28 mouse cellular contexts compared by ENCODE assay signal in the genomic region with DNA sequence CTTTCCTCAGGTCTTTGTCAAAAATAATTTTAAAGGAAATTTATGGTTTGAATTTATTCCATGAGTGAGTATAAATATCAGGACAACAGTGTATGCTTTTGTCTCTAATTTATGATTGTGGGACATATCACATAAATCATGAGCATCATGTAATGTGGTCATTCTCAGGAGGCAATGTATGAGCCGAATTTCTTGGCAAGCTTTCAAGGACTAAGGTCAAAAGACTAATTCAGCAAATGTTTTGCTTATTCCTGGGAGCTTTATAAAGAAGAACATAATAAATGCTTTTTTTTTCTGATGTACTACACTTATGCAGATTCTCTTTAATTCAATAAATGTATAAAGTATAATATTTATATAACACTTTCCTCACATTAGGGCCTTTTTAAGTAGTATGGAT. TPM values are rescaled to one million over a fixed set of nuclear protein-coding genes. Genes with fewer than 3 reads are reported as not detected.
DNase-seq lines count a peak whose midpoint lies in the region; ATAC-seq and TF ChIP-seq lines count a peak whose summit lies in the region.
"Had no signal": no experiment of that assay in that cellular context is flagged by ENCODE, and none has a peak within 500 bp of the region (broad histone marks: within the 10 kb centered on the region; RNA-seq: fewer than 3 reads in every experiment).

Gene Gm13723 (minus strand): TSS at position 101 of the 400 bp plus-strand sequence.

- DNase-seq in hindbrain, postnatal 0 days (ENCODE audit: low spot score) = peak; percentile 12
- DNase-seq in kidney, postnatal 0 days (ENCODE audit: low spot score) = peak; percentile 1
- DNase-seq in kidney, adult 8-10 months = no peak
- DNase-seq in lung, embryonic 14.5 days = peak; percentile 1
- no peak for DNase-seq in lung, postnatal 10 days
- DNase-seq in mesoderm, embryonic 11.5 days (ENCODE audit: low read depth, low spot score) = peak; percentile 7
- no peak for DNase-seq in midbrain, embryonic 11.5 days (ENCODE audit: low spot score, missing footprints)
- DNase-seq: adrenal gland, adult 2 months; adrenal gland, adult 8-10 months; adrenal gland, postnatal 10 days; adrenal gland, postnatal 14 days; adrenal gland, postnatal 25 days; B cell, adult 2 months; cerebellum, adult 11 months; cerebellum, adult 11-12 months had no signal

- H3K4me3 ChIP-seq in hindbrain, postnatal 0 days (ENCODE audit: low read length) = no peak within 1 kb of the TSS
- H3K4me3 ChIP-seq in hindbrain, embryonic 13.5 days = no peak within 1 kb of the TSS
- H3K4me3 ChIP-seq in kidney, postnatal 0 days (replicated peaks; ENCODE audit: low read depth, low read length) = no peak within 1 kb of the TSS
- no peak within 1 kb of the TSS for H3K4me3 ChIP-seq in lung, embryonic 14.5 days (ENCODE audit: low read depth, low read length)
- H3K4me3 ChIP-seq in midbrain, embryonic 11.5 days (ENCODE audit: low read depth, low read length) = no peak within 1 kb of the TSS

- no peak for ATAC-seq in hindbrain, postnatal 0 days
- ATAC-seq in hindbrain, embryonic 13.5 days (ENCODE audit: low FRiP score) = no peak
- ATAC-seq in kidney, postnatal 0 days (replicated peaks; ENCODE audit: low FRiP score, low read depth) = no peak
- no peak for ATAC-seq in lung, embryonic 14.5 days (ENCODE audit: insufficient read depth)
- no peak for ATAC-seq in midbrain, embryonic 11.5 days (ENCODE audit: low FRiP score)
- ATAC-seq: activated CD4-positive, CD25-positive, alpha-beta regulatory T cell, adult 4 months; CD4-positive, CD25-positive, alpha-beta regulatory T cell, adult 4 months; Patski had no signal

- H3K4me1 ChIP-seq in hindbrain, postnatal 0 days (ENCODE audit: insufficient read depth, low read length) = no peaks in the 10 kb centered on the region
- H3K4me1 ChIP-seq in hindbrain, embryonic 13.5 days (replicated peaks) = no peaks in the 10 kb centered on the region
- no peaks in the 10 kb centered on the region for H3K4me1 ChIP-seq in kidney, postnatal 0 days (replicated peaks; ENCODE audit: insufficient read depth, low read length)
- H3K4me1 ChIP-seq in lung, embryonic 14.5 days (ENCODE audit: insufficient read depth) = no peaks in the 10 kb centered on the region
- H3K4me1 ChIP-seq in midbrain, embryonic 11.5 days (ENCODE audit: control insufficient read depth, insufficient read depth, low read length) = no peaks in the 10 kb centered on the region

- no peaks in the 10 kb centered on the region for H3K27me3 ChIP-seq in hindbrain, postnatal 0 days (ENCODE audit: insufficient read depth, low read length)
- H3K27me3 ChIP-seq in hindbrain, embryonic 13.5 days = no peaks in the 10 kb centered on the region
- H3K27me3 ChIP-seq in kidney, postnatal 0 days (ENCODE audit: insufficient read depth, low read length) = no peaks in the 10 kb centered on the region
- no peaks in the 10 kb centered on the region for H3K27me3 ChIP-seq in lung, embryonic 14.5 days (ENCODE audit: insufficient read depth, low read length)
- H3K27me3 ChIP-seq in midbrain, embryonic 11.5 days (ENCODE audit: control insufficient read depth, insufficient read depth, low read length) = no peaks in the 10 kb centered on the region
- H3K27me3 ChIP-seq: CH12.LX, Patski had no signal

- no peak within 1 kb of the TSS for H3K4me2 ChIP-seq in hindbrain, postnatal 0 days (ENCODE audit: low read depth, low read length)
- H3K4me2 ChIP-seq in hindbrain, embryonic 13.5 days = no peak within 1 kb of the TSS
- H3K4me2 ChIP-seq in kidney, postnatal 0 days (ENCODE audit: low read length) = no peak within 1 kb of the TSS
- no peak within 1 kb of the TSS for H3K4me2 ChIP-seq in lung, embryonic 14.5 days
- H3K4me2 ChIP-seq in midbrain, embryonic 11.5 days = no peak within 1 kb of the TSS

- 45% methylated on average over 1 of the region's 1 CpGs for WGBS in hindbrain, postnatal 0 days
- 53% methylated on average over 1 of the region's 1 CpGs for WGBS in hindbrain, embryonic 13.5 days
- WGBS in kidney, postnatal 0 days = 26% methylated on average over 1 of the region's 1 CpGs
- 32% methylated on average over 1 of the region's 1 CpGs for WGBS in lung, embryonic 14.5 days
- WGBS in midbrain, embryonic 11.5 days = 76% methylated on average over 1 of the region's 1 CpGs

- H3K9ac ChIP-seq in hindbrain, postnatal 0 days (replicated peaks; ENCODE audit: low read length) = no peak within 1 kb of the TSS
- no peak within 1 kb of the TSS for H3K9ac ChIP-seq in hindbrain, embryonic 13.5 days
- no peak within 1 kb of the TSS for H3K9ac ChIP-seq in kidney, postnatal 0 days (ENCODE audit: low read depth, low read length)
- no peak within 1 kb of the TSS for H3K9ac ChIP-seq in lung, embryonic 14.5 days
- H3K9ac ChIP-seq in midbrain, embryonic 11.5 days (ENCODE audit: low read length) = no peak within 1 kb of the TSS

- TF ChIP-seq CTCF in hindbrain, postnatal 0 days (IDR thresholded peaks at IDR 0.05; ENCODE audit: low read depth) = no peak
- no peak for TF ChIP-seq CTCF in kidney, postnatal 0 days (IDR thresholded peaks at IDR 0.05; ENCODE audit: low read depth)
- TF ChIP-seq CTCF in lung, embryonic 14.5 days (IDR thresholded peaks at IDR 0.05; ENCODE audit: low read depth) = no peak

- no peaks in the 10 kb centered on the region for H3K9me3 ChIP-seq in hindbrain, postnatal 0 days (ENCODE audit: low read length)
- H3K9me3 ChIP-seq in hindbrain, embryonic 13.5 days = no peaks in the 10 kb centered on the region
- H3K9me3 ChIP-seq in kidney, postnatal 0 days (replicated peaks; ENCODE audit: low read length) = no peaks in the 10 kb centered on the region
- no peaks in the 10 kb centered on the region for H3K9me3 ChIP-seq in lung, embryonic 14.5 days (ENCODE audit: low read depth, low read length)
- H3K9me3 ChIP-seq in midbrain, embryonic 11.5 days (ENCODE audit: control insufficient read depth, low read length) = no peaks in the 10 kb centered on the region
- H3K9me3 ChIP-seq: G1E had no signal

- no peaks in the 10 kb centered on the region for H3K36me3 ChIP-seq in hindbrain, postnatal 0 days (ENCODE audit: insufficient read depth, low read length)
- H3K36me3 ChIP-seq in hindbrain, embryonic 13.5 days = no peaks in the 10 kb centered on the region
- H3K36me3 ChIP-seq in kidney, postnatal 0 days (ENCODE audit: insufficient read depth, low read length) = no peaks in the 10 kb centered on the region
- no peaks in the 10 kb centered on the region for H3K36me3 ChIP-seq in lung, embryonic 14.5 days (ENCODE audit: insufficient read depth)
- H3K36me3 ChIP-seq in midbrain, embryonic 11.5 days (ENCODE audit: control insufficient read depth, insufficient read depth, low read length) = no peaks in the 10 kb centered on the region
- H3K36me3 ChIP-seq: G1E had no signal

- H3K27ac ChIP-seq in hindbrain, postnatal 0 days = no peak within 1 kb of the TSS
- no peak within 1 kb of the TSS for H3K27ac ChIP-seq in hindbrain, embryonic 13.5 days
- no peak within 1 kb of the TSS for H3K27ac ChIP-seq in kidney, postnatal 0 days
- no peak within 1 kb of the TSS for H3K27ac ChIP-seq in lung, embryonic 14.5 days (ENCODE audit: low read depth)
- no peak within 1 kb of the TSS for H3K27ac ChIP-seq in midbrain, embryonic 11.5 days (ENCODE audit: low read depth, low read length)

RNA-seq across cellular contexts. Expression of gene Gm13723, which starts in this region (rescaled TPM):
- not detected in 2 replicates for total RNA-seq in hindbrain, postnatal 0 days (2014; rRNA removed)
- polyA plus RNA-seq in hindbrain, postnatal 0 days (2015; fragmentation: Nextera tagmentation; extraction: Ambion mirVana) = not detected in 2 replicates
- polyA plus RNA-seq in hindbrain, embryonic 13.5 days (2015; fragmentation: Nextera tagmentation; extraction: Ambion mirVana) = not detected in 2 replicates
- polyA plus RNA-seq in kidney, postnatal 0 days (2015; fragmentation: Nextera tagmentation; extraction: Ambion mirVana) = not detected in 2 replicates
- polyA plus RNA-seq in lung, embryonic 14.5 days (2014; fragmentation: Nextera tagmentation; extraction: Ambion mirVana) = not detected in 2 replicates
- polyA plus RNA-seq in midbrain, embryonic 11.5 days (2014; fragmentation: Nextera tagmentation; extraction: Ambion mirVana) = not detected in 2 replicates
- total RNA-seq: adrenal gland, adult 18-20 months; adrenal gland, adult 2 months; adrenal gland, adult 8-10 months; adrenal gland, postnatal 10 days; adrenal gland, postnatal 14 days; adrenal gland, postnatal 25 days; adrenal gland, postnatal 36 days; adrenal gland, postnatal 4 days; CH12.LX; ES-E14; G1E; MEL had no signal
- polyA plus RNA-seq: activated CD4-positive, CD25-positive, alpha-beta regulatory T cell, adult 4 months; adrenal gland, adult 2 months; brain, embryonic 14.5 days; C2C12; CD4-positive, CD25-positive, alpha-beta regulatory T cell, adult 4 months; G1E; Patski had no signal

Comparison
In these comparisons a context has a peak if more than half of its experiments do, and no peak if none do; other contexts are left out.
1. Peak in DNase-seq in hindbrain, postnatal 0 days; RNA of the gene not detected or under 1 TPM.
2. Peak in DNase-seq in kidney, postnatal 0 days; RNA of the gene not detected or under 1 TPM.
3. Peak in DNase-seq in lung, embryonic 14.5 days; RNA of the gene not detected or under 1 TPM.